Mouse (Mus musculus) brain, embryonic 14.5 days (tissue): Measurements from ENCODE around the gene Ssbp2.

Source experiments
- CTCF ChIP-seq: fragments of 200-500 bp; IDR thresholded peaks from 2 replicates; pipeline ENCODE4 v1.5.1; 2012; ENCODE audit warnings: inconsistent platforms, mild to moderate bottlenecking, moderate library complexity, borderline replicate concordance; ENCODE audit not compliant: insufficient read depth, insufficient read length; ENCODE audit errors: extremely low read depth
- POLR2A ChIP-seq: fragments of 200-500 bp; IDR thresholded peaks from 2 replicates; pipeline ENCODE4 v1.6.1; 2012; ENCODE audit warnings: mild to moderate bottlenecking, inconsistent platforms, borderline replicate concordance; ENCODE audit not compliant: poor library complexity, insufficient read depth, insufficient read length, severe bottlenecking; ENCODE audit errors: extremely low read depth

GRCm38 (mm10) chr13:91662751-91663150 lies 202.7 kb downstream of the Ssbp2 start:
- TF ChIP-seq POLR2A, result no peak
- TF ChIP-seq CTCF, result no peak
